In genomic region chr6:83132176-83132919, GRCm38 (mm10) we compare ENCODE assay signal across 16 mouse cellular contexts. TPM values are rescaled to one million over a fixed set of nuclear protein-coding genes. Genes with fewer than 3 reads are reported as not detected.
A peak's percentile ranks its signal among the peaks of the same experiment; 100 is the strongest.
DNase-seq lines count a peak whose midpoint lies in the region; ATAC-seq and TF ChIP-seq lines count a peak whose summit lies in the region.
"Had no signal": no experiment of that assay in that cellular context is flagged by ENCODE, and none has a peak within 500 bp of the region (broad histone marks: within the 10 kb centered on the region; RNA-seq: fewer than 3 reads in every experiment).

No protein-coding gene starts in this region.

- H3K9ac ChIP-seq in kidney, embryonic 15.5 days: no peak overlapping the region
- no peak overlapping the region for H3K9ac ChIP-seq in intestine, embryonic 15.5 days
- H3K9ac ChIP-seq in liver, embryonic 16.5 days (ENCODE audit: low read depth, low read length): no peak overlapping the region
- H3K9ac ChIP-seq in forebrain, embryonic 12.5 days: no peak overlapping the region
- H3K9ac ChIP-seq: forebrain, postnatal 0 days; hindbrain, embryonic 13.5 days had no signal

- no peak for DNase-seq in kidney, postnatal 14 days
- DNase-seq in adrenal gland, postnatal 14 days: no peak
- no peak for DNase-seq in embryo, embryonic 9.5 days (ENCODE audit: extremely low spot score)
- DNase-seq: adrenal gland, adult 8-10 months; cerebellum, adult 8-10 months; embryo, embryonic 11 days; forebrain, postnatal 0 days; gastrocnemius, postnatal 14 days; thymus, adult 2 months had no signal

- no peak overlapping the region for H3ac ChIP-seq in C2C12 (ENCODE audit: control insufficient read depth, insufficient read length, low read depth)

- no peaks in the 10 kb centered on the region for H3K27me3 ChIP-seq in kidney, embryonic 15.5 days
- no peaks in the 10 kb centered on the region for H3K27me3 ChIP-seq in C2C12 (ENCODE audit: control insufficient read depth, insufficient read depth, insufficient read length)
- H3K27me3 ChIP-seq in intestine, embryonic 15.5 days (replicated peaks): no peaks in the 10 kb centered on the region
- H3K27me3 ChIP-seq in liver, embryonic 16.5 days (ENCODE audit: control insufficient read depth, insufficient read depth, low read depth, low read length): peaks cover 23% of the 10 kb centered on the region
- peaks cover 26% of the 10 kb centered on the region for H3K27me3 ChIP-seq in forebrain, embryonic 12.5 days

- H3K9me3 ChIP-seq in kidney, embryonic 15.5 days (replicated peaks): no peaks in the 10 kb centered on the region
- no peaks in the 10 kb centered on the region for H3K9me3 ChIP-seq in intestine, embryonic 15.5 days
- no peaks in the 10 kb centered on the region for H3K9me3 ChIP-seq in liver, embryonic 16.5 days (replicated peaks; ENCODE audit: control insufficient read depth, low read length)
- no peaks in the 10 kb centered on the region for H3K9me3 ChIP-seq in forebrain, embryonic 12.5 days
- H3K9me3 ChIP-seq: G1E; hindbrain, embryonic 13.5 days had no signal

- H3K4me1 ChIP-seq in kidney, embryonic 15.5 days: peaks cover 41% of the 10 kb centered on the region
- H3K4me1 ChIP-seq in intestine, embryonic 15.5 days (replicated peaks): peaks cover 23% of the 10 kb centered on the region
- H3K4me1 ChIP-seq in liver, embryonic 16.5 days (ENCODE audit: control insufficient read depth, low read depth, low read length): peaks cover 19% of the 10 kb centered on the region
- H3K4me1 ChIP-seq in forebrain, embryonic 12.5 days: peaks cover 19% of the 10 kb centered on the region

- no peak overlapping the region for H3K4me3 ChIP-seq in kidney, embryonic 15.5 days (replicated peaks)
- H3K4me3 ChIP-seq in C2C12 (ENCODE audit: insufficient read depth, poor library complexity, severe bottlenecking): no peak overlapping the region
- H3K4me3 ChIP-seq in intestine, embryonic 15.5 days (replicated peaks): no peak overlapping the region
- H3K4me3 ChIP-seq in liver, embryonic 16.5 days (ENCODE audit: low read depth, low read length): no peak overlapping the region
- no peak overlapping the region for H3K4me3 ChIP-seq in forebrain, embryonic 12.5 days (replicated peaks)
- H3K4me3 ChIP-seq: hindbrain, embryonic 13.5 days had no signal

- H3K4me2 ChIP-seq in kidney, embryonic 15.5 days: no peak overlapping the region
- H3K4me2 ChIP-seq in intestine, embryonic 15.5 days (replicated peaks): no peak overlapping the region
- H3K4me2 ChIP-seq in liver, embryonic 16.5 days (ENCODE audit: low read depth, low read length): no peak overlapping the region
- no peak overlapping the region for H3K4me2 ChIP-seq in forebrain, embryonic 12.5 days
- H3K4me2 ChIP-seq: hindbrain, embryonic 13.5 days had no signal

- peak overlapping the region; percentile 84 for H3K27ac ChIP-seq in kidney, embryonic 15.5 days
- peak overlapping the region; percentile 85 for H3K27ac ChIP-seq in intestine, embryonic 15.5 days
- peak overlapping the region; percentile 85 for H3K27ac ChIP-seq in liver, embryonic 16.5 days (ENCODE audit: low read length)
- H3K27ac ChIP-seq in forebrain, embryonic 12.5 days: no peak overlapping the region
- H3K27ac ChIP-seq: hindbrain, embryonic 13.5 days had no signal

- 83% methylated on average over 9 of the region's 9 CpGs for WGBS in kidney, embryonic 15.5 days
- 71% methylated on average over 9 of the region's 9 CpGs for whole genome bisulfite sequencing in intestine, embryonic 15.5 days
- WGBS in liver, embryonic 16.5 days (ENCODE audit: insufficient replicate concordance): 63% methylated on average over 9 of the region's 9 CpGs
- WGBS in forebrain, embryonic 12.5 days: 84% methylated on average over 9 of the region's 9 CpGs

- H3K79me2 ChIP-seq in C2C12 (ENCODE audit: control insufficient read depth, insufficient read depth): peaks cover 23% of the 10 kb centered on the region

- TF ChIP-seq CTCF in C2C12 (IDR thresholded peaks at IDR 0.05; ENCODE audit: control insufficient read depth, insufficient read depth, insufficient read length): no peak

- peaks cover 10% of the 10 kb centered on the region for H3K79me3 ChIP-seq in C2C12 (ENCODE audit: low read depth)

- no peak for ATAC-seq in kidney, embryonic 15.5 days (replicated peaks; ENCODE audit: low FRiP score)
- ATAC-seq in intestine, embryonic 15.5 days: no peak
- peak; percentile 38 for ATAC-seq in liver, embryonic 16.5 days (ENCODE audit: low read depth)
- no peak for ATAC-seq in forebrain, embryonic 12.5 days (ENCODE audit: low FRiP score)
- ATAC-seq: forebrain, postnatal 0 days had no signal

- no peaks in the 10 kb centered on the region for H3K36me3 ChIP-seq in kidney, embryonic 15.5 days
- H3K36me3 ChIP-seq in C2C12 (ENCODE audit: control insufficient read depth, insufficient read depth): no peaks in the 10 kb centered on the region
- no peaks in the 10 kb centered on the region for H3K36me3 ChIP-seq in intestine, embryonic 15.5 days
- H3K36me3 ChIP-seq in liver, embryonic 16.5 days (ENCODE audit: control insufficient read depth, insufficient read depth): no peaks in the 10 kb centered on the region
- no peaks in the 10 kb centered on the region for H3K36me3 ChIP-seq in forebrain, embryonic 12.5 days (replicated peaks)
- H3K36me3 ChIP-seq: hindbrain, embryonic 13.5 days had no signal

TF ChIP-seq in C2C12, 6 proteins besides CTCF, POLR2A, EP300 and RAD21:
- TF ChIP-seq MYOD1 (IDR thresholded peaks at IDR 0.05; ENCODE audit: control insufficient read depth, insufficient read length, low read depth) (no peak), USF1 (IDR thresholded peaks at IDR 0.05; ENCODE audit: low read depth) (peak; percentile 71)

RNA-seq across cellular contexts. Expression of gene Rtkn, which starts 2.9 kb away (rescaled TPM):
- 31.5 and 33.7 TPM in 2 replicates for polyA plus RNA-seq in kidney, embryonic 15.5 days (2015; fragmentation: Nextera tagmentation; extraction: Ambion mirVana)
- 42.1 TPM for polyA plus RNA-seq in C2C12 (2012; fragmentation: generic; extraction: Trizol)
- polyA plus RNA-seq in intestine, embryonic 15.5 days (2015; fragmentation: Nextera tagmentation; extraction: Ambion mirVana): 23.6 and 26.4 TPM in 2 replicates
- polyA plus RNA-seq in liver, embryonic 16.5 days (2015; fragmentation: Nextera tagmentation; extraction: Ambion mirVana): 16.1 and 16.4 TPM in 2 replicates
- 19.9 and 20.1 TPM in 2 replicates for polyA plus RNA-seq in forebrain, embryonic 12.5 days (2016; fragmentation: Nextera tagmentation; extraction: Ambion mirVana)
- total RNA-seq in adrenal gland, postnatal 14 days (2021): 9.1 and 13.6 TPM in 2 replicates

RNA-seq across cellular contexts. Expression of gene Ino80b, which starts 7.1 kb away (rescaled TPM):
- 15.9 and 17.1 TPM in 2 replicates for polyA plus RNA-seq in kidney, embryonic 15.5 days (2015; fragmentation: Nextera tagmentation; extraction: Ambion mirVana)
- polyA plus RNA-seq in C2C12 (2012; fragmentation: generic; extraction: Trizol): 33.6 TPM
- 9.0 and 9.4 TPM in 2 replicates for polyA plus RNA-seq in intestine, embryonic 15.5 days (2015; fragmentation: Nextera tagmentation; extraction: Ambion mirVana)
- polyA plus RNA-seq in liver, embryonic 16.5 days (2015; fragmentation: Nextera tagmentation; extraction: Ambion mirVana): 4.1 and 5.2 TPM in 2 replicates
- polyA plus RNA-seq in forebrain, embryonic 12.5 days (2016; fragmentation: Nextera tagmentation; extraction: Ambion mirVana): 19.0 and 20.6 TPM in 2 replicates
- 19.3 and 22.5 TPM in 2 replicates for total RNA-seq in adrenal gland, postnatal 14 days (2021)

RNA-seq across cellular contexts. Expression of gene Wbp1, which starts 11.0 kb away (rescaled TPM):
- 132 and 144 TPM in 2 replicates for polyA plus RNA-seq in kidney, embryonic 15.5 days (2015; fragmentation: Nextera tagmentation; extraction: Ambion mirVana)
- 82.4 TPM for polyA plus RNA-seq in C2C12 (2012; fragmentation: generic; extraction: Trizol)
- polyA plus RNA-seq in intestine, embryonic 15.5 days (2015; fragmentation: Nextera tagmentation; extraction: Ambion mirVana): 79.6 and 89.1 TPM in 2 replicates
- polyA plus RNA-seq in liver, embryonic 16.5 days (2015; fragmentation: Nextera tagmentation; extraction: Ambion mirVana): 27.2 and 28.3 TPM in 2 replicates
- 202 and 219 TPM in 2 replicates for polyA plus RNA-seq in forebrain, embryonic 12.5 days (2016; fragmentation: Nextera tagmentation; extraction: Ambion mirVana)
- total RNA-seq in adrenal gland, postnatal 14 days (2021): 64.5 and 69.3 TPM in 2 replicates

RNA-seq across cellular contexts. Expression of gene Mogs, which starts 17.1 kb away (rescaled TPM):
- 56.3 and 58.9 TPM in 2 replicates for polyA plus RNA-seq in kidney, embryonic 15.5 days (2015; fragmentation: Nextera tagmentation; extraction: Ambion mirVana)
- polyA plus RNA-seq in C2C12 (2012; fragmentation: generic; extraction: Trizol): 32.5 TPM
- polyA plus RNA-seq in intestine, embryonic 15.5 days (2015; fragmentation: Nextera tagmentation; extraction: Ambion mirVana): 56.3 and 63.0 TPM in 2 replicates
- polyA plus RNA-seq in liver, embryonic 16.5 days (2015; fragmentation: Nextera tagmentation; extraction: Ambion mirVana): 4.5 and 6.8 TPM in 2 replicates
- polyA plus RNA-seq in forebrain, embryonic 12.5 days (2016; fragmentation: Nextera tagmentation; extraction: Ambion mirVana): 37.4 and 38.6 TPM in 2 replicates
- 51.1 and 56.5 TPM in 2 replicates for total RNA-seq in adrenal gland, postnatal 14 days (2021)

RNA-seq across cellular contexts. Expression of gene Mrpl53, which starts 23.5 kb away (rescaled TPM):
- 134 and 147 TPM in 2 replicates for polyA plus RNA-seq in kidney, embryonic 15.5 days (2015; fragmentation: Nextera tagmentation; extraction: Ambion mirVana)
- polyA plus RNA-seq in C2C12 (2012; fragmentation: generic; extraction: Trizol): 145 TPM
- 123 and 135 TPM in 2 replicates for polyA plus RNA-seq in intestine, embryonic 15.5 days (2015; fragmentation: Nextera tagmentation; extraction: Ambion mirVana)
- polyA plus RNA-seq in liver, embryonic 16.5 days (2015; fragmentation: Nextera tagmentation; extraction: Ambion mirVana): 66.1 and 73.4 TPM in 2 replicates
- polyA plus RNA-seq in forebrain, embryonic 12.5 days (2016; fragmentation: Nextera tagmentation; extraction: Ambion mirVana): 117 TPM in 2 replicates
- total RNA-seq in adrenal gland, postnatal 14 days (2021): 114 and 119 TPM in 2 replicates
